Mouse (Mus musculus) CH12.LX (cell line): Measurements from ENCODE around the gene Calr. TPM values are rescaled to one million over a fixed set of nuclear protein-coding genes. Genes with fewer than 3 reads are reported as not detected.

Source experiments
- DNase-seq: peaks from one replicate; pipeline ENCODE4 v3.0.0-alpha.2; 2013; ENCODE audit errors: extremely low read depth
- H3K27ac ChIP-seq: 2 replicates; pipeline ENCODE4 v1.5.1; 2012; ENCODE audit warnings: low read depth, mild to moderate bottlenecking, control low read depth, moderate library complexity; ENCODE audit not compliant: insufficient read depth
- H3K27me3 ChIP-seq: replicated peaks from 2 replicates; pipeline ENCODE3; 2012; ENCODE audit warnings: inconsistent platforms
- H3K36me3 ChIP-seq, 2 experiments: replicated peaks in 1 of 2; 2 replicates each; pipeline versions ENCODE3 to v1.6.1; 2012; ENCODE audit warnings: inconsistent platforms in 1 of 2, low read length in 1 of 2, mild to moderate bottlenecking in 1 of 2, mixed read lengths in 1 of 2, moderate library complexity in 1 of 2; ENCODE audit not compliant: control insufficient read depth in 1 of 2, insufficient read depth in 1 of 2
- H3K4me1 ChIP-seq, 2 experiments: 2 replicates each; pipeline ENCODE4 v1.6.1; 2012; ENCODE audit warnings: inconsistent platforms in 1 of 2, moderate library complexity in 1 of 2; ENCODE audit not compliant: insufficient read depth in 2 of 2, control insufficient read depth in 1 of 2
- H3K4me2 ChIP-seq: 2 replicates; pipeline ENCODE4 v1.6.1; 2012; ENCODE audit warnings: low read depth, mild to moderate bottlenecking, control low read depth; ENCODE audit not compliant: poor library complexity, insufficient read depth, severe bottlenecking
- H3K4me3 ChIP-seq, 3 experiments: fragments of 150-350 bp in 1 of 3; sonication (generic) in 1 of 3; replicated peaks in 1 of 3; 2 replicates each; pipeline versions ENCODE3 to v1.5.1; 2011 to 2012; ENCODE audit warnings: low read depth in 2 of 3, low read length in 2 of 3, mild to moderate bottlenecking in 2 of 3, moderate library complexity in 2 of 3, control low read depth in 1 of 3, improper control_type of control experiment in 1 of 3, inconsistent platforms in 1 of 3, mixed read lengths in 1 of 3; ENCODE audit not compliant: poor library complexity in 1 of 3
- H3K79me2 ChIP-seq: replicated peaks from 2 replicates; pipeline ENCODE4 v1.6.1; 2012; ENCODE audit warnings: mild to moderate bottlenecking, moderate library complexity; ENCODE audit not compliant: control insufficient read depth, poor library complexity, insufficient read depth, severe bottlenecking; ENCODE audit errors: extremely low read depth
- H3K9ac ChIP-seq: 2 replicates; pipeline ENCODE4 v1.6.1; 2012; ENCODE audit warnings: low read depth, mild to moderate bottlenecking, control low read depth, moderate library complexity; ENCODE audit not compliant: insufficient read depth
- H3K9me3 ChIP-seq: replicated peaks from 2 replicates; pipeline ENCODE3; 2012; ENCODE audit warnings: low read length, inconsistent platforms, mixed read lengths
- CHD2 ChIP-seq: IDR thresholded peaks from 2 replicates; pipeline ENCODE4 v1.6.1; 2011; ENCODE audit warnings: low read length, improper control_type of control experiment
- EP300 ChIP-seq: IDR thresholded peaks from 2 replicates; pipeline ENCODE4 v1.6.1; 2011; ENCODE audit warnings: low read length, improper control_type of control experiment
- HCFC1 ChIP-seq: IDR thresholded peaks from 2 replicates; pipeline ENCODE4 v1.6.1; 2012; ENCODE audit warnings: low read depth, mild to moderate bottlenecking, inconsistent platforms, low read length, improper control_type of control experiment
- IRF4 ChIP-seq: IDR thresholded peaks from 2 replicates; pipeline ENCODE4 v1.6.1; 2014; ENCODE audit warnings: low read depth, mild to moderate bottlenecking, inconsistent platforms, low read length, improper control_type of control experiment
- JUN ChIP-seq: IDR thresholded peaks from 2 replicates; pipeline ENCODE4 v1.6.1; 2011; ENCODE audit warnings: low read depth, mild to moderate bottlenecking, low read length, improper control_type of control experiment, moderate library complexity; ENCODE audit not compliant: insufficient read depth
- JUND ChIP-seq: conservative IDR thresholded peaks from 2 replicates; pipeline ENCODE4 v1.6.1; 2011; ENCODE audit warnings: low read depth, low read length, improper control_type of control experiment
- MAX ChIP-seq: IDR thresholded peaks from 2 replicates; pipeline ENCODE4 v1.6.1; 2011; ENCODE audit warnings: low read length, improper control_type of control experiment
- MEF2A ChIP-seq: IDR thresholded peaks from 2 replicates; pipeline ENCODE4 v1.6.1; 2014; ENCODE audit warnings: low read depth, mild to moderate bottlenecking, inconsistent platforms, low read length, improper control_type of control experiment, borderline replicate concordance
- MYC ChIP-seq: IDR thresholded peaks from 2 replicates; pipeline ENCODE4 v1.6.1; 2011; ENCODE audit warnings: low read depth, mild to moderate bottlenecking, improper control_type of control experiment, low read length
- NELFE ChIP-seq: IDR thresholded peaks from 2 replicates; pipeline ENCODE4 v1.6.1; 2011; ENCODE audit warnings: low read depth, low read length, improper control_type of control experiment
- NRF1 ChIP-seq: IDR thresholded peaks from 2 replicates; pipeline ENCODE4 v1.6.1; 2014; ENCODE audit warnings: low read depth, mild to moderate bottlenecking, inconsistent platforms, low read length, improper control_type of control experiment, moderate library complexity
- PAX5 ChIP-seq: IDR thresholded peaks from 2 replicates; pipeline ENCODE4 v1.6.1; 2012; ENCODE audit warnings: low read length, inconsistent platforms, mixed read lengths
- POLR2AphosphoS2 ChIP-seq: IDR thresholded peaks from 2 replicates; pipeline ENCODE4 v1.6.1; 2011; ENCODE audit warnings: low read depth, low read length, improper control_type of control experiment
- RAD21 ChIP-seq: IDR thresholded peaks from 2 replicates; pipeline ENCODE4 v1.6.1; 2011; ENCODE audit warnings: low read depth, mild to moderate bottlenecking, low read length, improper control_type of control experiment, moderate library complexity
- RCOR1 ChIP-seq: conservative IDR thresholded peaks from 2 replicates; pipeline ENCODE4 v1.6.1; 2012; ENCODE audit warnings: low read depth, mild to moderate bottlenecking, inconsistent platforms, low read length, improper control_type of control experiment
- USF1 ChIP-seq: IDR thresholded peaks from 2 replicates; pipeline ENCODE4 v1.6.1; 2014; ENCODE audit warnings: low read depth, mild to moderate bottlenecking, inconsistent platforms, low read length, improper control_type of control experiment
- dilution Hi-C: fragments of 300-500 bp; cut with MboI; formaldehyde crosslinking; loops from 2 replicates; pipeline ENCODE4 v1.14.3; 2020; ENCODE audit warnings: low sequenced_read_pairs; ENCODE audit not compliant: extremely low pct_unique_long_range_greater_than_20kb, extremely low pct_ligation_motif_present
- in situ Hi-C: fragments of 300-500 bp; cut with MboI; formaldehyde crosslinking; loops from 3 replicates; pipeline ENCODE4 v1.14.3; 2019; ENCODE audit warnings: low sequenced_read_pairs, low pct_ligation_motif_present, low pct_unique_long_range_greater_than_20kb, mixed read lengths
- polyA plus RNA-seq: library from polyadenylated mRNA; unstranded; fragments of >175 nt; gene quantifications from 2 replicates; pipeline ENCODE4 v1.2.1, GENCODE M21; 2012; ENCODE audit warnings: low read depth; ENCODE audit not compliant: insufficient read length
- total RNA-seq, 2 experiments: library from RNA; depleted of rRNA; stranded (reverse); fragments of 300-350 nt in 1 of 2; fragments of >200 nt in 1 of 2; gene quantifications; 2 replicates each; pipeline ENCODE4 v1.2.3; 2012 to 2014

Calr gene
- total and polyA plus RNA-seq, 3 experiments: 395 to 1,181 (median 627) TPM

DNA sequence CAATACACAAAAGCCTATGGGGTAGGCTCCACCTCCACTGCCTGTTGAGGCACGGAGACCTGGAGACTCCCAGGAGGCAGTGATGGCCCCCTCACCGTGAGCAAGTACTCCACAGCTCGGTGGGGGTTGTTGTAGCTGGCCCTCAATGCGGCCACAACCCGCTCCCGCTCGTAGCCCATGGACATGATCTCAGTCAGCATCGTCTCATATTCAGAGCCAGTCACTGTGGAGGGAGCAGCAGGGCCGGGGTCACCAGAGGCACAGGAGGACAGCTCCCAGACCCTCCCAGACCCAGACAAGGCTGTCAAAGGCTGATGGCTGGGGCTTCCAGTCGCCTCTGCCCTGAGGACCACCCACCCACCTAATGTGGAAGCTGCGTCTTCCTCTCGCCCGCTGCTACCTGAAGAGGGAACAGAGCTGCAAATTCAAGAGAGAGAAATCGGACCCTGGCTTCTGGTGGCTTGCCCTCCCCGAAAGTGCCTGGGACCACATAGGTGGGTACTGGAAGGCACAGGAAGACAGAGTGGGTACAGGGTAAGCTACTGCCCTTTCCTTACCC, 8.7 kb downstream of the Calr start:
- Histone ChIP-seq H3K9ac (no peak overlapping the region), H3K36me3 (peaks cover 65 to 79% of the 10 kb centered on the region in 2 experiments), H3K27ac (no peak overlapping the region), H3K27me3 (no peaks in the 10 kb centered on the region), H3K4me2 (no peak overlapping the region), H3K4me1 (peaks cover 8 to 78% of the 10 kb centered on the region in 2 experiments; a peak in 3 of 4 replicates), H3K9me3 (no peaks in the 10 kb centered on the region), H3K79me2 (peaks cover 32% of the 10 kb centered on the region), H3K4me3 (no peak overlapping the region)
- dilution Hi-C loops: no loop called here
- no peak for DNase-seq
- TF ChIP-seq NRF1 (no peak), IRF4 (no peak), PAX5 (no peak), JUND (no peak), USF1 (no peak), HCFC1 (no peak), POLR2AphosphoS2 (no peak), RCOR1 (no peak), RAD21 (no peak), MEF2A (no peak), JUN (no peak), MAX (no peak), CHD2 (no peak)
- in situ Hi-C loops: no loop called here

DNA sequence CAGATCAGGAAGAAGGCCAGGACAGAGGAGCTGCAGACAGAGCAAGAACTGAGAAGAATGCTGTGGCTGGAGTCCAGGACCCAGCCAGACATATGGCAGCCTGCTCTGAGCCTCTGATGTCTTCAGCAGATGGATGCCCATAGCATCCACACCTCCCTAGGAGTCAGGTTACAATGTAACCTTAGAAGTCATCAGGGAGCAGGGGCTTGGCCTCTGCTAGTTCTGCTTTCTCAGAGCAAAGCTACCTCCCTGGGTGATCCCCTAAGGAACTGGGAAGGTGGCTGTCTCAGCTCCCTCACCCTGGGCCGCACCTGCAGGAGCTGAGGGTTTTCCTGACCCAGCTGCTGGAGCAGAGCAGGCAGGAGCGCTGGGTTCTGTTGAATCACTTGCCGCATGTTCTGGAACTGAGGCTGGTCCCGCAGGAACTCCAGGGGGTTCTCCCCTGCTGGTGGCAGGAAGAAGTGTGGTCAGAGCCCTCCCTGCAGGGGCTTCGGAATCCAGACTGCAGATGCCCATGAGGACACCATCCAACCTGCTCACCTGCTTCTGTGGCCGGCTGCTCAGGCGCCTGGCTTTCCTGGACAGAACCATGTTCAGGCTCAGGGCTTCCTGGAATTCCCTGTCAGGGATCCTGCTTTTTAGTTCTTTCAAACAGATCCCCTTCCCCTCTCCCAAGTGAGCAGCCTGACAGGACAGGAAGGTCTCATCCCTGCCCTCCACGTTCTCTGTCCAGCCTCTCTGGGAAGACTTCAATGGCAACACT, 9.4 kb downstream of the Calr start:
- Histone ChIP-seq H3K27ac (peak overlapping the region; percentile 22; the same call in 1 of the 2 replicates), H3K4me1 (peaks cover 8 to 73% of the 10 kb centered on the region in 2 experiments; a peak in 3 of 4 replicates), H3K79me2 (peaks cover 37% of the 10 kb centered on the region), H3K36me3 (peaks cover 58 to 72% of the 10 kb centered on the region in 2 experiments), H3K4me3 (no peak overlapping the region), H3K9ac (no peak overlapping the region), H3K9me3 (no peaks in the 10 kb centered on the region), H3K4me2 (no peak overlapping the region), H3K27me3 (no peaks in the 10 kb centered on the region)
- dilution Hi-C loops: no loop called here
- no peak for DNase-seq
- TF ChIP-seq NELFE (no peak), USF1 (no peak), MYC (no peak), IRF4 (no peak), EP300 (no peak)
- in situ Hi-C loops: no loop called here
